Comparison of ENCODE assay signal across 18 mouse cellular contexts in the genomic region with DNA sequence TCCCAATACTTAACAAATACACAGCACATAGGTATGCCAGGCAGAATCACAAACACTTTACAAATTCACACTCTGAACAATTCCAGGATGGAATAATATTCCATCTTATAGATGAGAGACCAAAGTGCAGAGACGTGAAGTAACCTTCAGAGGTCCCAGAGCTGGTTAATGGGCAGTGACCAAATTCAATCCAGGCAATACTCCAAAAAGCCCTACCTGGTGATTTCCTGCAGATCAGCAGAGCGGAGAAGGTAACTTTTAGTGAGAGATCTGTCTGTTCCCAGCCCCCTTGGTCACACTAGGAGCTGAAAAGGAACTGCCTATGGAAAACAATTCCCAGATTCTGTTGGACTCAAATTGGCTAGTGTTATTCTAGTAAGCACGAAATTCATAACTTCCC.
"Had no signal": no experiment of that assay in that cellular context is flagged by ENCODE, and none has a peak within 500 bp of the region (broad histone marks: within the 10 kb centered on the region; RNA-seq: fewer than 3 reads in every experiment).

No protein-coding gene starts in this region.

- H3K27me3 ChIP-seq: midbrain, embryonic 12.5 days; neural tube, embryonic 13.5 days had no signal

- H3K4me2 ChIP-seq: lung, embryonic 14.5 days; midbrain, embryonic 12.5 days; neural tube, embryonic 13.5 days; neural tube, embryonic 15.5 days had no signal

- ATAC-seq: midbrain, embryonic 16.5 days had no signal

- H3K36me3 ChIP-seq: midbrain, embryonic 10.5 days; midbrain, embryonic 12.5 days; neural tube, embryonic 13.5 days; neural tube, embryonic 15.5 days had no signal

- H3K27ac ChIP-seq: midbrain, embryonic 10.5 days; midbrain, embryonic 12.5 days; neural tube, embryonic 13.5 days; neural tube, embryonic 15.5 days had no signal

- H3K9ac ChIP-seq: lung, embryonic 14.5 days; midbrain, embryonic 12.5 days; neural tube, embryonic 13.5 days; neural tube, embryonic 15.5 days had no signal

- DNase-seq: lung, postnatal 10 days; lung, postnatal 4 days; midbrain, embryonic 14.5 days; retina, postnatal 1 day; right cerebral cortex, adult 18-20 months; right cerebral cortex, postnatal 25 days; right cerebral cortex, postnatal 4 days; spleen, adult 18-20 months; thymus, adult 18-20 months; thymus, postnatal 14 days; thymus, postnatal 36 days had no signal

- H3K4me1 ChIP-seq: neural tube, embryonic 13.5 days; neural tube, embryonic 15.5 days had no signal

- H3K9me3 ChIP-seq: midbrain, embryonic 10.5 days; midbrain, embryonic 12.5 days; neural tube, embryonic 13.5 days; neural tube, embryonic 15.5 days had no signal

- H3K4me3 ChIP-seq: midbrain, embryonic 10.5 days; midbrain, embryonic 12.5 days; myocyte; neural tube, embryonic 13.5 days; neural tube, embryonic 15.5 days had no signal
